Mouse (Mus musculus) heart, adult 9 months (tissue): ENCODE measurements around the gene Kcnh2.

Experiments used
- DNase-seq, 2 experiments: peaks; one replicate each; pipeline ENCODE4 v3.0.0; 2022; ENCODE audit warnings: low spot score in 2 of 2

Gene Kcnh2

GRCm38 (mm10) chr5:24320894-24321293 is 30.5 kb downstream of the Kcnh2 start:
- no peak for DNase-seq

DNA sequence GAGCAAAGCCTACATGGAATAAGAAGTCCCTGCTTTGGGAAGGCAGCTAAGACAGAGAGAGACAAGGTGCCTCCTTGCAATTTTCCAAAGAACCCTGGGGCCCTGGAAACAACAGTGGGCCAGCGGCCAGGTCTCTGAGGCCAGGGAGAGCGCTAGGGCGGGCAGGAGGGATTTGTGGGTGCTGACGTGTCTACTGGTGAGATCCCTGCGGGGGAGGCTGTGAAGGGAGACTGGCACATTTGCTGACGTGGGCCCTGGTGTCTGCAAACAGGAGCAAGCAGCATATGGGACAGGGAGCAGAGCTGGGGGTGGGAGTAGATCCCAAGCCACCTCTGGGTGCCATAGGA is 31.0 kb downstream of the Kcnh2 start:
- DNase-seq: no peak

GRCm38 (mm10) chr5:24319776-24320466 is 31.5 kb downstream of the Kcnh2 start:
- DNase-seq: no peak

DNA sequence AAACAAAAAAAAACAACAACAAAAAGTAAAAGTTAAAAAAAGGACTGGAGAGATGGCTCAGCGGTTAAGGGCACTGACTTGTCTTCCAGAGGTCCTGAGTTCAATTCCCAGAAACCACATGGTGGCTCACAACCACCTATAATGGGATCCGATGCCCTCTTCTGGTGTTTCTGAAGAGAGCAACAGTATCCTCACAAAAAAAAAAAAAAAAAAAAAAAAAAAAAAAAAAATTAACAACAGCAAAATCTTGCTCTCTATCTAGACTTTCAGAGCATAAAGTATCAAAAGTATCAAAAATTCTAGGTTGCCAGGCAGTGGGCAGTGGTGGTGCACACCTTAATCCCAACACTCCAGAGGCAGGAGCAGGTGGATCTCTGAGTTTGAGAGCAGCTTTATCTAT is 42.2 kb downstream of the Kcnh2 start:
- DNase-seq: no peak

- DNase-seq: no peak
These were observed 42.8 kb downstream of the Kcnh2 start for GRCm38 (mm10) chr5:24308621-24309020.

DNA sequence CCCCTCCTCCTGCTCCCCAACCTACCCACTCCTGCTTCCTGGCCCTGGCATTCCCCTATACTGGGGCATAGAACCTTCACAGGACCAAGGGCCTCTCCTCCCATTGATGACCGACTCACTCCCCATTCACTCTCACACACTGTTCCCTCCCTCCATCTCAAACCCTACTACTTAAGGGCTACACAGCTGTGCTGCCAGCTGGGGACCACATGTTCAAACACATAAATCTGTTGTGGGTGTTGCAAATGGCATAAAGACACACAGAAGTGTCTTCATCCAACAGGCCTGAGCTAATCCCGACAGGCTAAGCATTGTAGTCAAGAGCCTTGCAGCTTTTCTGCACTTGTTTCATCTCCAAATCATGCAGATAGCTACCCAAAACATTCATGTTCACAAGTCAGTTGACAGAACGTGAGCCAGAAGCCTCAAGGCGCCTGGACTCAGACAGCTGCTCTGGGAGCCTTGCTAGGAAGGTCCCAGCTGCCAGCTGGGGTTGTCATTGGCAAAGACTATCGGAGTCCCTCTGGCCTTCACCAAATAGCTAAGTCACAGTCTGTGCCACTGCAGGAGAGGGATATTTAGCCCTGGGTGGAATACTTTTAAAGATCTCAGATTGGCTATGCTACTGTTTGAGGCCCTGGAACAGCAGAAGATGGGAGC is 44.2 kb downstream of the Kcnh2 start:
- no peak for DNase-seq

DNA sequence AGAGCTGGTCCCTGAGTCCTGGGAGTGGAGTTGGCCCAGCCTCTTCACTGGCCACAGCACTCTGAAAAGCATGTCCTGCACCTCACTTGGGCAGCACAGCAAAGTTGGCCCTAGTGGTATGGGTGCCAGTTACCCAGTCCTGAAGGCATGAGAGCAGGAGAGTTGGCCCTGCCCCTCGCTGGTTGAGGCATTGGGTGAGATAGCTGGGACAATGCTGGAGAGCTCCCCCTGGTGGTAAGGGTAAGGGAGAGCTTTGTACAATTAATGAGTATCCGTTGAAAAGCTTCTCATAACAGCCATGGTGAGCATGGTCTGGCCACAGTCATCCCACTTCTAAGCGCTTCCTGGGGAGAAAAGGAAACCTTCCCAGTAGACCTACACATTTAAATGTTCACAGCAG is 48.2 kb downstream of the Kcnh2 start:
- DNase-seq: no peak

DNA sequence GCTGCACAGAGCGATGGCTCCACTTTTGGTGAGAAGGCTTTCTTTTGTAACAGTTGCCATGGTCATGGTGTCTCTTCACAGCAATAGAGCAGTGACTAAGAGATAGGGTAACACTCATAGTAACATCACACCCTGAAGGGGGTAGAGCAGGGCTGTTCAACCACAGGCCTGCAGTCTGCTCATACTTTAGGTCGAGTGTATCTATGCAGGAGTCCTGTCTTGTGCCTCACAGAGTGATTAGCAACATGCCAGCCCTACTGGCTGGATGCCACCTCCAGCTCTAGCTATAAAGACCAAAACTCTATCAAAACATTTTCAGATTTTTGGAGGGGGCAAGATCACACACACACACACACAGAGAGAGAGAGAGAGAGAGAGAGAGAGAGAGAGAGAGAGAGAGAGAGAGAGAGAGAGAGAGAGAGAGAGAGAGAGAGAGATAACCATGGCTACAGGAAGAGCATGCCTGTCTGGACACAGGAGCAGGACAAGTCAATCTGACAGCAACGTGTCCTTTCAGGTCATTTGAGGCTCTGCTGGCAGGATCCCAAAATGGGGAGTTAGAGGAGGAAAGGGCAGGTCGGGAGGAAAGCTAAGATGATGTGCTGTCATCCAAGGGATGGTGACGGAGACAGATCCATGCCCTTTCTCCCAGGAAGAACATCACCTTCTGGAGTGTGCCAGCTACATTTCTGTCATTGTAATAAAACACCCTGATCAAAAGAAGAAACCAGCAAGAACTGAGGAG is 51.4 kb downstream of the Kcnh2 start:
- peak; percentile 39 to 56 for DNase-seq

- peak; percentile 65 to 75 for DNase-seq
These were observed 59.5 kb downstream of the Kcnh2 start for GRCm38 (mm10) chr5:24291954-24292353.

GRCm38 (mm10) chr5:24286221-24286970 is 65.0 kb downstream of the Kcnh2 start:
- DNase-seq: no peak

GRCm38 (mm10) chr5:24284145-24284544 is 67.3 kb downstream of the Kcnh2 start:
- no peak for DNase-seq

- no peak for DNase-seq
These were observed 68.2 kb downstream of the Kcnh2 start for GRCm38 (mm10) chr5:24283181-24283580.

DNA sequence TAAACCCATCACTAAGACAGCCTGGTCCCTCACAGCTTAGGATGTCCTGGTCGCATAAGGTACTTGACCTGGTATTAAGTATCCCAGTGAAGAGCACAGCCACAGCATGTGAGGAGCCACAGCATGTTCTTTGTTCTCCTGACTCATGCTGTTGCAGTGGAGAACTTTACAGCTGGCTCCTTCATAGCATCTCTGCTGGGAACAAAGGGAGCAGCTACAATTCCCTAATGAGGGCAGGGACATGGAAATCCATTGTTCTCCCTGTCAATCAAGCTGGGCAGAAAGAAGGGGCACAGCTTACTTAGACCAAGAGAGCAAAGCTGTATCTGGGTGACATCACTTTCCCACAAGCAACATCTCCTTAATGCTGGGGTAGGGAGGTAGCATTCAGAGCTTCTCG is 70.9 kb downstream of the Kcnh2 start:
- DNase-seq: no peak

GRCm38 (mm10) chr5:24279527-24279926 is 71.9 kb downstream of the Kcnh2 start:
- DNase-seq: no peak

- DNase-seq: no peak
These were observed 73.2 kb downstream of the Kcnh2 start for GRCm38 (mm10) chr5:24278206-24278605.

DNA sequence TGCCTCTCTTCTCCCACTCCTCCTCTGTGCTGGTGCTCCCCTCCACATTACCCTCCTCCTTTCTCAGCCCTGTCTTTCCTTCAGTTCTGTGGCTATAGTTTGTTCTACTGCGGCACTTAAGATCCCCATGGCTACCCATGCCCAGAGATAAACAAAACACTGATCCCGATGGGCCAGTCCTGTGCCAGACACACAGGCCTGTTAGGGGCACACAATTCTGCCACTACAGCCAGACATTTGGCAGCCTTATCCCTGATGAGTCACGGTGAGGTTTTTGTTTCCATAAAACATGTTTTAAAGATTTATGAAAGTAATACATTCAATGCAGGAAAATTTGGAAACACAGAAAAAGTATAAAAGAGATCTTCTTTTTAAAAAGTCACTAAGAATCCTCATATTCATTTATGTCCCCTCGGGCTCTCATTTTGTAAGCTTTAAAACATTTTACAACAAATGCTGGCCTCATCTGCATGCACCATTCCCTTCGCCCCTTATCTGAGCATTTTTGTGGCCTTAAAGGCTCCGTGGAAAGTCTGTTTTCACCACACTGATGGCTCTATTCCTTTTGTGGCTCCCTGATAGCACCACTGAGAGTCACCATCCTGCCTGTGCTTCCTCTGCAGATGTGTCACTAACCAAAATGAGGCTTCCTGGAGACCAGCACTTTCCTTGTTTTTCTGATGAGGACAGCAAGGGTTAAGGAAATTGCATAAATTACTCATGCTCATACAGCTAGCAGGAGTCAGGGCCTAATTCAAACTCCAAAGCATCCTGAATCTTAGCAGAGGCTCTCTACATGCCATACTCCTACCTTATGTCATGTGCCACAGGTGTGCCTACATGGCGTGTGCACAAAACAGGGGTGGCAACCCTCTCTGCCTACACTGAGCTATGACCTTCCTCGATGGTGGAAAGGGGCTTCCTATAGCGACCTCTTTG is 77.5 kb downstream of the Kcnh2 start:
- DNase-seq: peak; percentile 35 to 60

DNA sequence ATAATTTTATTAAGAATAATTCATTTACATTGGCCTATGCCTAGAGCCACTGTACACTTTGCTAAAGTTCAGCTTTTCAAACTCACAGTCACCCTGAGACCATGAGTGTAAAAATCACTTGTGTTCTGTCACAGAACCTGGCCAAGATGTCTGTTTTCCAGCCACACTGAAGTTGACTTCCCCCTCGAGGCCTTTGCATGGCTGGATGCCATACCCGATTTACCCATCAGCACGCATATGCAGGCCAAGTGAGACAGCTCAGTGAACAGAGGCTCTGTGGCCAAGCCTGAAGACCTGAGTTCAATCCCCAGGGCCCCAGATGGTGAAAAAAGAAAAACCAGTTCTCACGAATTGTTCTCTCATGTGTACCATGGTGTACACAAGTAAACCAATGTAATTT is 80.5 kb downstream of the Kcnh2 start:
- no peak for DNase-seq
